Mouse (Mus musculus) kidney, postnatal 25 days (tissue): ENCODE measurements around the gene Rhbdl1.
A peak's percentile ranks its signal among the peaks of the same experiment; 100 is the strongest.

Experiments
- DNase-seq, 2 experiments: peaks; one replicate each; pipeline ENCODE4 v3.0.0; 2021; ENCODE audit warnings: mixed read lengths in 2 of 2

The Rhbdl1 gene

DNA sequence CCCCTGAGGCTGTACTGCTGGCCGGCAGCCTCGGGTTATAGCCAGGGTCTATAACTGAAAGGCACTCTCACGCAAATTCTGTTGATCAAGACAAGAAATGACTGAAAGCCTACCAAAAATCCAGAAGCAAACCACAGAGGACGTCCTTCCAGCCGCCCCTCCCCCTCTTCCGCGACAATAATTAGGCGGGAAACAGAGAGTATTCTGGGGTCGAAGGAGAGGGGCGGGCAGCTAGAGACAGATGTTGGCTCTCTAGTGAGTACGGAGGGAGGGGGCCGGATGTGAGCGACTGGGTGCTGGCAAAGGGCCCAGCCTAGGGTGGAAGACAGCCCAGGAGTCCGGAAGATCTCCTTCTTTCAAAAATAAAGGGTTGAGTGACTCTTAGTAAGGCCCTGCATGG, 44.5 kb downstream of the Rhbdl1 start, which contains the start of gene Fam173a:
Gene Fam173a, minus strand, starts transcription at position 287 of the 400 bp plus-strand sequence.
- peak; percentile 89 to 92 for DNase-seq

DNA sequence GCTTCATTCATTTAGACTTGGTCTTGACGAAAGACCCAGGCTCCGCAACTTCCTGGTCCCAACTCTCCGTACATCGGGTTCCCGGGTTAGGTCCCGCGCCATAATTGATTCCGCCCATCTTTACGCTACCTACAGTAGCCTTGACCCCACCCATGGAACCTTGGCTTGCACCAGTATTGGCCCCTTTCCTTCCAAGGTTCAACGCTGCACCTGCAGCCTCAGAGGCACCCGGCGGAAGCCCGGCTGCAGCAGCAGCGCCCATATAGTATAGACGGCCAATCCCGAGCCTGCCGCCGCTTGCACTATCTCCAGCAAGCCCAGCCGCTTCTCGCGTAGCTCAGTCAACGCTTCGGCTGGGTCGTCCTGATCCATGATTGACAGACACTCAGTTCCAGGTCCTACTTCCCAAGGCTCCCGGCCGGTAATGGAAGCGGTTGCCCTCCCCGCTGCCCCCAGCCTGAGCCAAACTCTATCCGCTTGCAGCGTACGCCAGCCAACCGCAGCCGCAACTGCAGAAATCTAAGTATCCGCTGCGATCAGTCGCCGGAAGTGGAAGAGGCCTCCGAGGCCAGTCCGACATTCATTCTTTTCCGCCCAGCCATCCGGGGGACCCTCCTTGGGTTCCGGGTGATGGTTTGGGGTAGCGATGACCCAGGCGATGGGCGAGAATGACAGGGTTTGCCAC, 45.1 kb downstream of the Rhbdl1 start:
- peak; percentile 83 to 89 for DNase-seq

DNA sequence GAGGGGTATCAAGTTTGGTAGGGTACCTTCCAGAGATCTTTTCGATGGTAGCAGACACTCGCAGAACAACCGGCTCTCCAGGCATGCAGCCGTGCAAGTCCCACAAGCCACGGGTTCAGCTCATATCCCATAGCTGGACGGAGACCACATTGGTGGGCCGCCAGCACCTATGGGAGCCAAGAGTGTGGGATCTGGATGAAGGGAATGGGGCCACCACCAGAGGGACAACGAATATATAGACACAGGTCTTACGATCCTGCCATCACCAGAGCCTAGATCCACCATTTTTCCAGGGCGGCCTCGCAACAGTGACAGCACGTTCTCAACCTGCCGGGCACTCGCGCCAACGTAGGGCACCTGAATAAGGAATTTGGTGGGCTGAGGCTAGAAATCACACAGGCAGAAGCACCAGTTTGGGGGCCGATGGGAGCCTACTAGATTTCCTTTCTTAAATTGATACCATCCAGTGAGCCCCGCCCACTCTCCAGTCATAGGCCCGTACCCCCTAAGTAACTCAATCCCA, 45.7 kb downstream of the Rhbdl1 start:
- DNase-seq, result no peak

DNA sequence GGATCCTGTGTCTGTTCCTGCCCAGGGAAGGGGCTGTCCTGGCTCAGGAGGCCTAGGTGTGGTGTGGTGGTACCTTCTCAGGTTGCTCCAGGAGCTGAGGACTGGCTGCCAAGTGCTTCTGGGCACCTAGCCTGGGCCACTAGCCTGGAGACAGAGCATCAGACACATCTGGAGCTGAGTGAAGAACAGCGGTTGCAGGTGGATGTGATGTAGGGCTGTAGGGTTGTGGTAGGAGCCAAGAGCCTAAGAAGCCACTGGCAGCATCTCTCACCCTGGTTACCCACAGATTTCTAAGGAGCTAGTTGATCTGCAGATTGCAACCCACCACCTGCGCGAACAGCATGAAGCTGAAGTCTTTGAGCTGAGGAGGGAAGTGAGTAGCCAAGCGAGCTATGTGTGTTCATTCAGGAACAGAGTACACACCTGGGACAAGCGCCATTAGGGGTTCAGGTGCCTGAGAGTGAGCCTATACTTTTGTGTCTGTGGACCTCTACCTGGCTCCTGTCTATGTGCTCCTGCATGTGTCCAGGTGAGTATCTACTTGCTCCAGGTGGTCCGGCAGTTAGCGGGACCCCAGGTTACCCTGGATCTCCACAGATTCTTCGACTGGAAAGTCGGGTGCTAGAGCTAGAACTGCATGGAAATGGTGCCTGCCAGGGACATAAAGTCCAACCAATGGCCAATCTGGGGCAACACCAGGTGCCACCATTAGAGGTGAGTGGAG, 50.2 kb downstream of the Rhbdl1 start:
- DNase-seq, result no peak

DNA sequence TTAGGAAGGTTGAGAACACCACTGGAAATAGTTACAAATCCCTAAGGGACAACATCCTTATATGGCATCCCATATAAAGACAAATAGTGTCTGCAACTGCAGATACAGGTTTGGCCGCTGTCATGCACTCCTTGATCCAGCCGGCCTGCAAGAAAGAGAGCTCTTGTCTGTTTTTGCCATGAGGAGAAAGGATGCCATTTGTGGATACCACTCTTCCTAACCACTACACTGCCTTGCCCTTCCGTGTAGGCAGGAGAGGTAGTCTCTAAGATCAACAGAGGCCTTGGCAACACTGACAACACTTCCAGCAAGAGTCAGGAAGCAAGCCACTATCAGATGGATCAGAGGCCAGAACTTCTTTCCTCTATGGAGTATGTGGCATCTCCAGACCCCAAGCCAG, 50.8 kb downstream of the Rhbdl1 start, which contains the start of gene Ccdc78:
Gene Ccdc78, plus strand, starts transcription at position 301 of the 400 bp plus-strand sequence.
- DNase-seq, result no peak

DNA sequence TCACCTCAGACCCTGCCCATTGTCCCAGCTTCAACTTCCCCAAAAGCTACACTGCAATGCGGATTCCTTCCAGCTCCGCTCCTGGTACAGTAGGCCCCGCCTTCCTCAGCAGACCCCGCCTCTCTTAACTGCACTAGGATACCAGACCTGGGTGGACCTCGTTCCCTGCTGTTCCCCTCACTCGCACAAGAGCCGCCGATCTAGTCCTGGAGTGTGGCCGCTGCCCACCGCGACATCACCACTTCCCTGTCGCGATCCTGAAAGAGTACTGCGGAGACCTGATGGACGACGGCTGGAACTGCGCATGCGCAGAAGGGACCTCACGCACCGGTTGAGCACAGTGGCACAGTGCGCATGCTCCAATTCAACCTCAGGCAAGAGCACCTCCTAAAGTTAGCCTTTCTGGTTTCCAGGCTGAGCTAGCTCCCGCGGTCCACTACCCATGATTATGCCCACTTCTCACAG, 51.8 kb downstream of the Rhbdl1 start, which contains the start of gene Haghl:
Gene Haghl, minus strand, starts transcription at position 393 of the 465 bp plus-strand sequence.
- DNase-seq, result peak; percentile 97 to 98
